Mouse (Mus musculus) midbrain, postnatal 0 days (tissue): ENCODE measurements at regions not wholly inside any gene's neighbourhood (a gene's known extent, or its start where the extent isn't known, plus 50 kb on each side); places are given as distances from the start of the nearest gene placed in this dataset.

ENCODE experiments used
- ATAC-seq: fragments of 200-750 bp; cut with Nextera tagmentation; 2 replicates; pipeline ENCODE4 v1.8.0; 2017; ENCODE audit warnings: moderate number of reproducible peaks, mild to moderate bottlenecking, moderate TSS enrichment, moderate library complexity; ENCODE audit not compliant: low FRiP score
- DNase-seq: peaks from one replicate; pipeline ENCODE4 v3.0.0-alpha.2; 2015; ENCODE audit warnings: low spot score
- H3K27ac ChIP-seq: fragments of 300-500 bp; sonication (generic); 2 replicates; pipeline ENCODE4 v1.5.1; 2014; ENCODE audit warnings: low read depth, mild to moderate bottlenecking, low read length, mixed read lengths
- H3K27me3 ChIP-seq: fragments of 300-500 bp; sonication (generic); 2 replicates; pipeline ENCODE4 v1.6.1; 2014; ENCODE audit warnings: low read length, control low read depth, mixed read lengths; ENCODE audit not compliant: insufficient read depth
- H3K36me3 ChIP-seq: fragments of 300-500 bp; sonication (generic); 2 replicates; pipeline ENCODE4 v1.6.1; 2014; ENCODE audit warnings: low read length, control low read depth, mixed read lengths; ENCODE audit not compliant: insufficient read depth
- H3K4me1 ChIP-seq: fragments of 300-500 bp; sonication (generic); 2 replicates; pipeline ENCODE4 v1.6.1; 2014; ENCODE audit warnings: mild to moderate bottlenecking, control low read depth, antibody characterized with exemption, low read length, mixed read lengths; ENCODE audit not compliant: insufficient read depth
- H3K4me2 ChIP-seq: fragments of 300-500 bp; sonication (generic); 2 replicates; pipeline ENCODE4 v1.6.1; 2014; ENCODE audit warnings: low read depth, mild to moderate bottlenecking, low read length, mixed read lengths; ENCODE audit not compliant: poor library complexity, severe bottlenecking
- H3K4me3 ChIP-seq: fragments of 300-500 bp; sonication (generic); 2 replicates; pipeline ENCODE4 v1.5.1; 2014; ENCODE audit warnings: low read depth, mild to moderate bottlenecking, low read length, moderate library complexity
- H3K9ac ChIP-seq: fragments of 300-500 bp; sonication (generic); replicated peaks from 2 replicates; pipeline ENCODE4 v1.6.1; 2014; ENCODE audit warnings: mild to moderate bottlenecking, low read length, moderate library complexity, mixed read lengths; ENCODE audit not compliant: poor library complexity, severe bottlenecking
- H3K9me3 ChIP-seq: fragments of 300-500 bp; sonication (generic); 2 replicates; pipeline ENCODE4 v1.6.1; 2016; ENCODE audit warnings: low read length, control low read depth
- CTCF ChIP-seq: IDR thresholded peaks from 2 replicates; pipeline ENCODE4 v1.5.1; 2016; ENCODE audit warnings: antibody characterized with exemption, mild to moderate bottlenecking
- WGBS: fragments of 180-500 bp; shearing (Covaris S2); extraction: QIAGEN DNeasy Blood & Tissue Kit; methylation state at CpG from one replicate; pipeline ENCODE4 v1.1.7; 2014; 5-methylcytosine and 5-hydroxymethylcytosine counted together

- no peak overlapping the region for H3K4me3 ChIP-seq
- 54% methylated on average over 2 of the region's 2 CpGs for WGBS
- no peak for ATAC-seq
Observed at GRCm38 (mm10) chr9:31710022-31710421, 203.2 kb downstream of the Barx2 start.

DNA sequence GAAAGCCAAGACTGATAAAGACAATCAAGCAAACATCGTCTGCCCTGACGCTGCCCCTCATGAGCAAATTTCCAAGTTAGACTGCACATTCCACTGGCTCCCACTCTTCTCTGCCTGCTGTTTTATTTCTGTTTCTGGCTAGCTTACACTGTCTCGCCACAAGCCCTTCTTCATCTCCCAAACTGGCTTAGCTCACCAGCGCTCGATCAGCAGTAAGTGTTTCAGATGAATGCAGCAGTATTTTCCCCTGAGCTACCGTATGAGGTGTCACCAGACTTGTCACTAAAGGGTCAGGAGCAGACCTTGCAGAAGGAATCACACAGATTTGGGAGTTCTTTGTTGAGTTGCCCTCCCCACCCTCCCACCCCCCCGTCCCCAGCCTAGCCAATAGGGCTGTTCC lies 206.6 kb downstream of the Barx2 start:
- Histone ChIP-seq H3K9ac (no peak overlapping the region), H3K27me3 (no peaks in the 10 kb centered on the region), H3K9me3 (no peaks in the 10 kb centered on the region), H3K36me3 (no peaks in the 10 kb centered on the region), H3K4me1 (no peaks in the 10 kb centered on the region), H3K4me2 (no peak overlapping the region), H3K27ac (no peak overlapping the region), H3K4me3 (no peak overlapping the region)
- ATAC-seq (no peak), DNase-seq (no peak)
- 80% methylated on average over 6 of the region's 7 CpGs for WGBS
- TF ChIP-seq CTCF: no peak

More at GRCm38 (mm10) chr9:31710022-31710421, 203.2 kb downstream of the Barx2 start:
- no peak for TF ChIP-seq CTCF
- DNase-seq: no peak
- H3K27ac ChIP-seq: no peak overlapping the region
- H3K9me3 ChIP-seq: no peaks in the 10 kb centered on the region
- no peaks in the 10 kb centered on the region for H3K4me1 ChIP-seq
- no peak overlapping the region for H3K9ac ChIP-seq
- no peaks in the 10 kb centered on the region for H3K27me3 ChIP-seq
- no peaks in the 10 kb centered on the region for H3K36me3 ChIP-seq
- no peak overlapping the region for H3K4me2 ChIP-seq

- ATAC-seq (no peak), DNase-seq (no peak)
- no peaks in the 10 kb centered on the region for H3K9me3 ChIP-seq
- H3K9ac ChIP-seq: no peak overlapping the region
- H3K4me2 ChIP-seq: no peak overlapping the region
- H3K27ac ChIP-seq: no peak overlapping the region
- 50% methylated on average over 7 of the region's 7 CpGs for WGBS
- H3K4me1 ChIP-seq: no peaks in the 10 kb centered on the region; the same call in 1 of the 2 replicates
- TF ChIP-seq CTCF: no peak
- no peaks in the 10 kb centered on the region for H3K36me3 ChIP-seq
- no peak overlapping the region for H3K4me3 ChIP-seq
- H3K27me3 ChIP-seq: no peaks in the 10 kb centered on the region; the same call in 1 of the 2 replicates
Observed at GRCm38 (mm10) chr9:31690921-31691475, 222.3 kb downstream of the Barx2 start.

GRCm38 (mm10) chr9:31688398-31688705 lies 224.1 kb upstream of the Tmem45b start:
- DNase-seq (no peak), ATAC-seq (no peak)
- H3K4me1 ChIP-seq: no peaks in the 10 kb centered on the region; the same call in 1 of the 2 replicates
- no peak overlapping the region for H3K4me3 ChIP-seq
- H3K27me3 ChIP-seq: no peaks in the 10 kb centered on the region; the same call in 1 of the 2 replicates
- H3K9me3 ChIP-seq: no peaks in the 10 kb centered on the region
- no peaks in the 10 kb centered on the region for H3K36me3 ChIP-seq
- H3K9ac ChIP-seq: no peak overlapping the region
- WGBS: 8% methylated on average over 3 of the region's 3 CpGs
- no peak overlapping the region for H3K27ac ChIP-seq
- no peak for TF ChIP-seq CTCF
- peak overlapping the region; percentile 47 for H3K4me2 ChIP-seq

GRCm38 (mm10) chr9:31687686-31688397 lies 223.6 kb upstream of the Tmem45b start:
- Histone ChIP-seq H3K9me3 (no peaks in the 10 kb centered on the region), H3K27ac (no peak overlapping the region), H3K4me3 (no peak overlapping the region), H3K4me2 (peak overlapping the region; percentile 47), H3K9ac (no peak overlapping the region), H3K27me3 (no peaks in the 10 kb centered on the region; the same call in 1 of the 2 replicates), H3K36me3 (no peaks in the 10 kb centered on the region), H3K4me1 (no peaks in the 10 kb centered on the region; the same call in 1 of the 2 replicates)
- WGBS: 29% methylated on average over 17 of the region's 17 CpGs
- DNase-seq: peak; percentile 19
- no peak for ATAC-seq
- no peak for TF ChIP-seq CTCF

GRCm38 (mm10) chr9:31686466-31686865 lies 222.2 kb upstream of the Tmem45b start:
- Histone ChIP-seq H3K4me1 (no peaks in the 10 kb centered on the region; the same call in 1 of the 2 replicates), H3K27me3 (no peaks in the 10 kb centered on the region; the same call in 1 of the 2 replicates), H3K9me3 (no peaks in the 10 kb centered on the region), H3K27ac (no peak overlapping the region), H3K4me2 (no peak overlapping the region), H3K36me3 (no peaks in the 10 kb centered on the region), H3K9ac (no peak overlapping the region), H3K4me3 (no peak overlapping the region)
- ATAC-seq: no peak
- no peak for TF ChIP-seq CTCF
- DNase-seq: no peak
- WGBS: 87% methylated on average over 5 of the region's 5 CpGs
